Mouse (Mus musculus) MEL (cell line): Measurements from ENCODE around the gene Gnaq.

ENCODE experiments used
- CHD1 ChIP-seq: IDR thresholded peaks from 2 replicates; pipeline ENCODE4 v1.6.1; 2012; ENCODE audit warnings: low read depth, mild to moderate bottlenecking, inconsistent platforms, low read length, improper control_type of control experiment
- CTCF ChIP-seq, 3 experiments: IDR thresholded peaks in 2 of 3; conservative IDR thresholded peaks in 1 of 3; 2 replicates each; pipeline ENCODE4 v1.5.1; 2011 to 2012; ENCODE audit warnings: low read length in 3 of 3, low read depth in 2 of 3, mild to moderate bottlenecking in 2 of 3, improper control_type of control experiment in 1 of 3, inconsistent platforms in 1 of 3, mixed read lengths in 1 of 3, moderate library complexity in 1 of 3; ENCODE audit not compliant: control insufficient read depth in 1 of 3, insufficient read depth in 1 of 3, poor library complexity in 1 of 3, severe bottlenecking in 1 of 3
- EP300 ChIP-seq, 2 experiments: IDR thresholded peaks; 2 replicates each; pipeline ENCODE4 v1.6.1; 2011; ENCODE audit warnings: improper control_type of control experiment in 2 of 2, low read length in 2 of 2, low read depth in 1 of 2, mild to moderate bottlenecking in 1 of 2
- TCF12 ChIP-seq: IDR thresholded peaks from 2 replicates; pipeline ENCODE4 v1.6.1; 2014; ENCODE audit warnings: low read depth, mild to moderate bottlenecking, inconsistent platforms, low read length, improper control_type of control experiment, moderate library complexity

- TF ChIP-seq CHD1: no peak
- no peak for TF ChIP-seq CTCF (IDR thresholded peaks at IDR 0.05 in 2 of 3, conservative IDR thresholded peaks at IDR 0.05 in 1 of 3; ENCODE audit: control insufficient read depth in 1 of 3, insufficient read depth in 1 of 3, low read depth in 2 of 3, low read length in 3 of 3, poor library complexity in 1 of 3, severe bottlenecking in 1 of 3)
- no peak for TF ChIP-seq TCF12
- TF ChIP-seq EP300 (IDR thresholded peaks at IDR 0.05; ENCODE audit: low read depth in 1 of 2, low read length in 2 of 2): no peak
These were observed 285.5 kb downstream of the Gnaq start for GRCm38 (mm10) chr19:16418086-16418663.
